Mouse (Mus musculus) CD4-positive helper T cell, adult 2 months (primary cell): ENCODE results near the gene Calm2.

Experiments
- DNase-seq: peaks from one replicate; pipeline ENCODE4 v3.0.0-alpha.2; 2012; ENCODE audit warnings: low read depth, missing footprints, low spot score

The Calm2 gene

GRCm38 (mm10) chr17:87459750-87460668 lies 13.3 kb upstream of the Calm2 start:
- DNase-seq = no peak

GRCm38 (mm10) chr17:87458911-87459749 lies 12.4 kb upstream of the Calm2 start:
- peak; percentile 27 for DNase-seq

- no peak for DNase-seq
Observed at GRCm38 (mm10) chr17:87457961-87458360, 11.2 kb upstream of the Calm2 start.

- DNase-seq = no peak
Observed at GRCm38 (mm10) chr17:87454121-87454520, 7.4 kb upstream of the Calm2 start.

GRCm38 (mm10) chr17:87453336-87453735 lies 6.6 kb upstream of the Calm2 start:
- DNase-seq = no peak

- no peak for DNase-seq
Observed at GRCm38 (mm10) chr17:87448881-87449280, 2.1 kb upstream of the Calm2 start.

- no peak for DNase-seq
Observed at GRCm38 (mm10) chr17:87448339-87448738, 1.6 kb upstream of the Calm2 start.

- DNase-seq = no peak
Observed at GRCm38 (mm10) chr17:87447612-87448200, 971 bp upstream of the Calm2 start.

- DNase-seq = peak; percentile 85
Observed at GRCm38 (mm10) chr17:87445917-87446766, 593 bp downstream of the Calm2 start.

- DNase-seq = no peak
Observed at GRCm38 (mm10) chr17:87445337-87445916, 1.3 kb downstream of the Calm2 start.

GRCm38 (mm10) chr17:87444763-87445162 lies 2.0 kb downstream of the Calm2 start:
- DNase-seq = no peak

GRCm38 (mm10) chr17:87441537-87441936 lies 5.2 kb downstream of the Calm2 start:
- DNase-seq = no peak

GRCm38 (mm10) chr17:87439441-87439840 lies 7.3 kb downstream of the Calm2 start:
- no peak for DNase-seq

- no peak for DNase-seq
Observed at GRCm38 (mm10) chr17:87433929-87434328, 12.8 kb downstream of the Calm2 start.

GRCm38 (mm10) chr17:87432743-87433142 lies 14.0 kb downstream of the Calm2 start:
- no peak for DNase-seq

GRCm38 (mm10) chr17:87432314-87432713 lies 14.4 kb downstream of the Calm2 start:
- DNase-seq = no peak

- no peak for DNase-seq
Observed at GRCm38 (mm10) chr17:87429431-87429830, 17.3 kb downstream of the Calm2 start.

GRCm38 (mm10) chr17:87427511-87427910 lies 19.2 kb downstream of the Calm2 start, which contains the start of gene Stpg4:
Gene Stpg4 (minus strand): TSS chr17:87427741.
- no peak for DNase-seq

GRCm38 (mm10) chr17:87418082-87418481 lies 28.7 kb downstream of the Calm2 start:
- DNase-seq = peak; percentile 46

GRCm38 (mm10) chr17:87406646-87407045 lies 40.1 kb downstream of the Calm2 start:
- DNase-seq = no peak

- DNase-seq = no peak
Observed at GRCm38 (mm10) chr17:87405576-87405975, 41.2 kb downstream of the Calm2 start.
